Mouse (Mus musculus) midbrain, embryonic 13.5 days (tissue): ENCODE measurements around the gene Efhd1. TPM values are rescaled to one million over a fixed set of nuclear protein-coding genes. Genes with fewer than 3 reads are reported as not detected.

Source experiments
- ATAC-seq: fragments of 200-750 bp; cut with Nextera tagmentation; 2 replicates; pipeline ENCODE4 v1.8.0; 2017; ENCODE audit warnings: mild to moderate bottlenecking, moderate TSS enrichment, moderate library complexity
- H3K27ac ChIP-seq: fragments of 300-500 bp; sonication (generic); 2 replicates; pipeline ENCODE4 v1.5.1; 2015; ENCODE audit warnings: inconsistent platforms, mild to moderate bottlenecking, moderate library complexity
- H3K27me3 ChIP-seq: fragments of 300-500 bp; sonication (generic); 2 replicates; pipeline ENCODE4 v1.6.1; 2015; ENCODE audit warnings: mild to moderate bottlenecking, inconsistent platforms
- H3K36me3 ChIP-seq: fragments of 300-500 bp; sonication (generic); 2 replicates; pipeline ENCODE4 v1.6.1; 2015; ENCODE audit warnings: mild to moderate bottlenecking, inconsistent platforms
- H3K4me1 ChIP-seq: fragments of 300-500 bp; sonication (generic); replicated peaks from 2 replicates; pipeline ENCODE4 v1.6.1; 2015; ENCODE audit warnings: inconsistent platforms
- H3K4me2 ChIP-seq: fragments of 300-500 bp; sonication (generic); replicated peaks from 2 replicates; pipeline ENCODE4 v1.6.1; 2015; ENCODE audit warnings: moderate library complexity, mild to moderate bottlenecking, inconsistent platforms
- H3K4me3 ChIP-seq: fragments of 300-500 bp; sonication (generic); replicated peaks from 2 replicates; pipeline ENCODE4 v1.5.1; 2015; ENCODE audit warnings: mild to moderate bottlenecking, inconsistent platforms
- H3K9ac ChIP-seq: fragments of 300-500 bp; sonication (generic); replicated peaks from 2 replicates; pipeline ENCODE4 v1.6.1; 2015; ENCODE audit warnings: mild to moderate bottlenecking, inconsistent platforms
- H3K9me3 ChIP-seq: fragments of 300-500 bp; sonication (generic); 2 replicates; pipeline ENCODE4 v1.6.1; 2016; ENCODE audit warnings: mild to moderate bottlenecking, inconsistent platforms
- WGBS: fragments of 180-500 bp; shearing (Covaris S2); methylation state at CpG from one replicate; pipeline ENCODE4 v1.1.7; 2015; 5-methylcytosine and 5-hydroxymethylcytosine counted together
- polyA plus RNA-seq: library from polyadenylated mRNA; unstranded; fragments of >200 nt; fragmentation: Nextera tagmentation; extraction: Ambion mirVana; gene quantifications from 2 replicates; pipeline ENCODE4 v1.2.1, GENCODE M21; 2015

Gene Efhd1
- polyA plus RNA-seq, 1 experiment from 2014 or later: 0.51 TPM

DNA sequence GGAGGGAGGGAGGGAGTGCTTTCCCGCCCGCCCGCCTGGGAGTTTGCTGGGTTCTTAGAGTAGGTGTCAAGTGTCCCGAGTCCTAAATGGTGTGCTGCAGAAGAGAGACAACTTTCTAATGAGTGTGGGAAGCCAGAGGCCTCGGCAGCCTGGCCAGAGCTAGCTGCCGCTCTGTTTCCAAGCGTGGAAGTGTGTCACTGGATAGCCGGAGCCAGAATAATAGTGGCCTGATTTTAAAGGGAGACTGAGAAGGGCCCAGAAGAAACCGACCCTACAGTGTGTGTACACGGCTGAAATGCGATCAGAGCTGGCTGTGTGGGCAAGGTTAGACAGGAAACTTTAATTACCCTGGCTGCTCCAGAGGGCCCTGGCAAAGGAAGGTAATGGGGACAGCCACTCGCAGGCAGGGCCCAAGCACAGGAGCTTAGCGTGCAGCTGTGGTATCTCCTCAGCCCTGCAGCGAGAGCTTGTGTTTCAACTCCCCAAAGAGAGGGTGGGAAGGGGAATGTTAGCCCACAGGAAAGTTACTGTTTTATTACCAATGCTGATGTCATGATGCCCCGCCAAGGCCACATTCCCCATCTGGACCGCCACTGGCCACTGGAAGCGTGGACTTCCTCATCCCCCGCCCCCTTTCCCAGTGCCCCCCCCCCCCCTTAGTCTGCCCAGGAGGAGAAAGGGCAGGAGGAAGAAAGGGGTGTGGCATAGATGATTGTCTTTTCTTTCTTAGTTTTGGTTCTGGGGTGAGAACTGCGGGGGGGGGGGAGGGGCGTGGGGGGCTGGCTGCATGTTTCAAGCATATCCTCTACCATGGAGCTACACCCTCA lies 6.7 kb downstream of the Efhd1 start:
- Histone ChIP-seq H3K4me1 (peaks cover 16% of the 10 kb centered on the region), H3K27me3 (peaks cover 33% of the 10 kb centered on the region), H3K9ac (no peak overlapping the region), H3K36me3 (no peaks in the 10 kb centered on the region), H3K27ac (no peak overlapping the region), H3K4me2 (no peak overlapping the region; the same call in 1 of the 2 replicates), H3K4me3 (no peak overlapping the region), H3K9me3 (no peaks in the 10 kb centered on the region)
- peak; percentile 46 for ATAC-seq
- WGBS: 7% methylated on average over 19 of the region's 20 CpGs

DNA sequence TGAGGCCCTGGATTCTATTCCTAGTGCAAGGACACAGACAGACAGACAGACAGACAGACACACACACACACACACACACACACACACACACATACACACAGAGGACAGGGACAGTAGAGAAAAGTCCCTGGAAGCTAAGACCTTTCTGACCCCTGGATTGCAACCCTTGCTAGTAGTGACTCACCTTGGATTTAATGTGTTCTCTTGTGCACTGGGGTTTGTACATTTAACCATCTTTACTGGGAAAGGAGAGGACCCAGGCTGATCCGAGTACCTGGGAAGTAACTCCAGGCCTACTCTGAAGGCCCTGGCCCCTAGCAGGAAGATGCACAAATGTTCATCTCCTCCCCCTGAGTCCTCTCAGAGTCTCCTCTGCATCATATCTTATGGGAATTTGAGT lies 7.4 kb downstream of the Efhd1 start:
- Histone ChIP-seq H3K27ac (no peak overlapping the region), H3K27me3 (peaks cover 26% of the 10 kb centered on the region), H3K4me2 (no peak overlapping the region), H3K9ac (no peak overlapping the region), H3K4me3 (no peak overlapping the region), H3K4me1 (peaks cover 16% of the 10 kb centered on the region), H3K36me3 (no peaks in the 10 kb centered on the region), H3K9me3 (no peaks in the 10 kb centered on the region)
- no peak for ATAC-seq
- 89% methylated on average over 1 of the region's 1 CpGs for WGBS

DNA sequence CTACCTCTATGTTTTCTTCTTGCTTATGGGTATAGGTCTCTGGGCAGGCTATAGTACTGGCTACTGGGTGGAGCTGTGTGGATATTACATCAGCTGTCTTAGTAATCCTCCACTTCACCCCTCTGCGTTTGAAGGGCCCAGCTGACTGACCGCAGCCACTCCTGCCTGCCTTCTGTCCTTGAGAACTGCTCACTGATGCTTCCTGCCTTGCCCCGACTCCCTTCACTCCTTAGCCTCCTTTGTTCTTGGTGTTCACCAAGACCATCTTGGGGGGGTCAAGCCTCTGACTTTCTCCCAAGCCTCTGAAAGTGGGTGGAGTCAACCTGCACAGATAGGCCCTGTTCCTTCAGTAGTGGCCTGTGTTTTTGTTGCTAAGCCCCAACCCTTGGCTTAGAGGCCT lies 8.3 kb downstream of the Efhd1 start:
- H3K27me3 ChIP-seq: peaks cover 20% of the 10 kb centered on the region
- H3K36me3 ChIP-seq: no peaks in the 10 kb centered on the region
- 60% methylated on average over 3 of the region's 3 CpGs for WGBS
- no peak overlapping the region for H3K4me3 ChIP-seq
- H3K9ac ChIP-seq: no peak overlapping the region
- no peaks in the 10 kb centered on the region for H3K9me3 ChIP-seq
- no peak overlapping the region for H3K27ac ChIP-seq
- no peak for ATAC-seq
- H3K4me2 ChIP-seq: no peak overlapping the region
- H3K4me1 ChIP-seq: peaks cover 16% of the 10 kb centered on the region

GRCm38 (mm10) chr1:87273514-87273942 lies 9.4 kb downstream of the Efhd1 start:
- Histone ChIP-seq H3K4me2 (no peak overlapping the region), H3K27ac (no peak overlapping the region), H3K36me3 (no peaks in the 10 kb centered on the region), H3K9ac (no peak overlapping the region), H3K4me3 (no peak overlapping the region), H3K4me1 (peaks cover 16% of the 10 kb centered on the region), H3K9me3 (no peaks in the 10 kb centered on the region), H3K27me3 (peaks cover 10% of the 10 kb centered on the region)
- ATAC-seq: no peak
- 81% methylated on average over 3 of the region's 3 CpGs for WGBS

DNA sequence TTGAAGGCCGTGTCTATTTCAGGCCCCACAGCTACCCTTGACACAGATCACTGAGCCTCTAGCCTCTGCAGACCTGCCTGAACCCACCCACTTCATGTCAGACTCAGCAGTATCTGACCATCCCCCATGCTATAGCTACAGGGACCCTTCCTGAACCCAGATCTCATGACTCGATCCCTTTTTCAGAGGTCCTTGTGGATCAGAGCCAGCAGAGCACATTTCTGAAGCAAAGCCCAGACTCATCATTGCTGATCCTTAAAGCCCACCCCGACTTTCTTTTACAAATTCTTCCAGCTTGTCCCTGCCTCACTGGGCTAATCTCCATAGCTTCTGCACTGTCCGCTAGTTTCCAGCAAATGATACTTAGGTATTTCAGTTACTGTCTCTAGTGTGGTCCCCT lies 10.0 kb downstream of the Efhd1 start:
- H3K27me3 ChIP-seq: peaks cover 5% of the 10 kb centered on the region; the same call in 1 of the 2 replicates
- no peak overlapping the region for H3K27ac ChIP-seq
- no peak overlapping the region for H3K4me3 ChIP-seq
- H3K4me1 ChIP-seq: peaks cover 16% of the 10 kb centered on the region
- H3K36me3 ChIP-seq: no peaks in the 10 kb centered on the region
- no peak for ATAC-seq
- H3K4me2 ChIP-seq: no peak overlapping the region
- H3K9me3 ChIP-seq: no peaks in the 10 kb centered on the region
- H3K9ac ChIP-seq: no peak overlapping the region
- WGBS: 68% methylated on average over 4 of the region's 4 CpGs

- no peaks in the 10 kb centered on the region for H3K9me3 ChIP-seq
- peaks cover 16% of the 10 kb centered on the region for H3K4me1 ChIP-seq
- H3K27ac ChIP-seq: no peak overlapping the region
- ATAC-seq: no peak
- 93% methylated on average over 12 of the region's 12 CpGs for WGBS
- no peak overlapping the region for H3K9ac ChIP-seq
- H3K4me3 ChIP-seq: no peak overlapping the region
- H3K36me3 ChIP-seq: no peaks in the 10 kb centered on the region
- H3K4me2 ChIP-seq: no peak overlapping the region
- peaks cover 2% of the 10 kb centered on the region; the same call in 1 of the 2 replicates for H3K27me3 ChIP-seq
Measured at GRCm38 (mm10) chr1:87275151-87275550, 11.0 kb downstream of the Efhd1 start.

- peaks cover 7% of the 10 kb centered on the region for H3K4me1 ChIP-seq
- no peak overlapping the region for H3K4me2 ChIP-seq
- no peaks in the 10 kb centered on the region for H3K36me3 ChIP-seq
- H3K27me3 ChIP-seq: no peaks in the 10 kb centered on the region
- 62% methylated on average over 2 of the region's 2 CpGs for WGBS
- no peak overlapping the region for H3K4me3 ChIP-seq
- no peak for ATAC-seq
- no peak overlapping the region for H3K9ac ChIP-seq
- H3K27ac ChIP-seq: no peak overlapping the region
- no peaks in the 10 kb centered on the region for H3K9me3 ChIP-seq
Measured at GRCm38 (mm10) chr1:87276056-87276455, 11.9 kb downstream of the Efhd1 start.

GRCm38 (mm10) chr1:87280281-87280680 lies 16.1 kb downstream of the Efhd1 start:
- H3K4me1 ChIP-seq: 0 out of 2 replicates have a peak, but pooled peaks cover 4% of the 10 kb centered on the region
- no peak overlapping the region for H3K27ac ChIP-seq
- H3K36me3 ChIP-seq: no peaks in the 10 kb centered on the region
- no peaks in the 10 kb centered on the region for H3K9me3 ChIP-seq
- no peak for ATAC-seq
- H3K9ac ChIP-seq: no peak overlapping the region
- H3K4me3 ChIP-seq: no peak overlapping the region
- H3K27me3 ChIP-seq: no peaks in the 10 kb centered on the region
- H3K4me2 ChIP-seq: no peak overlapping the region
- WGBS: 79% methylated on average over 5 of the region's 5 CpGs

DNA sequence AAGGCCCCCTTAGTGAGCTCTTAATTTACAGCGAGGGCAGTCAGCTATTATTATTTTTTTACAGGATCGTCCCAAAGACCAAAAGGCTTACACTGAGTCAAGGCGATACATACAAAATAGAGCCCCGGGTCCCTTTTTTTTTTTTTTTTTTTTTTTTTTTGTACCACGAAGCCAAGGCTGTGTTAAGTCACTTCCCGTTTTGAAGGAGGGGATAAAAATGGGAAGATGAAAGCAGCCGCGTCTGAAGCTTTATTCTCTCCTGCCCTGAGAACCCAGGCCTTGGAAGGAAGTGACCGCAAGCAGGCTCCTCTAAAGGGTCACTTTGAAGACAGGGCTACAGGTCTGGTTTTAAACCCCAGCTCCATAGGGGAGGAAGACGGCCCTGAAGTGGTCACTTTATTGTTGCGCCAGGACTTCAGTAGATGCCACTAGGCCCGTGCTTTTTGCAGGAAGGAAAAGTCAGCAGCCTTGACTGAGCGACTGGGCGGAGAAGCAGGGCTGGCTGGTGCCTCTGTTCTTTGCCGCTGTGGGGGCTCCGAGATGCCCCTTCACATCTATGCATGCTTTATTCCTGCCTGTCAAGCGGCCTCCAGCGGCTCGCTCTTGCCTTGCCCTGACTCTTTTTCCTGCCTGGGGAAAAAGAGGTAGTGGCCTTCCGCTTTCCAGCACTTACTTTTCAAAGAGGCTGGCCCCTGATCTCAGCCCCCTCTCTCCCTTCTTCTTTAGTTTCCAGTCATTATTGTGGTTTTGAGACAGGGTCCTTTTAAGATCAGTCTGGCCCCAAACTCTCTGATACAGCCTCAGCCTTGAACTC lies 17.6 kb downstream of the Efhd1 start:
- Histone ChIP-seq H3K27me3 (no peaks in the 10 kb centered on the region), H3K9ac (no peak overlapping the region), H3K9me3 (no peaks in the 10 kb centered on the region), H3K4me3 (no peak overlapping the region), H3K4me2 (peak overlapping the region; percentile 24; the same call in 1 of the 2 replicates), H3K27ac (no peak overlapping the region), H3K4me1 (0 out of 2 replicates have a peak, but pooled peaks cover 4% of the 10 kb centered on the region), H3K36me3 (no peaks in the 10 kb centered on the region)
- WGBS: 19% methylated on average over 20 of the region's 20 CpGs
- 0 out of 2 replicates have a peak, but pooled peaks have one; percentile 17 for ATAC-seq

- H3K36me3 ChIP-seq: no peaks in the 10 kb centered on the region
- H3K27ac ChIP-seq: no peak overlapping the region
- no peak overlapping the region for H3K4me2 ChIP-seq
- no peak overlapping the region for H3K9ac ChIP-seq
- no peaks in the 10 kb centered on the region for H3K9me3 ChIP-seq
- H3K4me3 ChIP-seq: no peak overlapping the region
- H3K4me1 ChIP-seq: 0 out of 2 replicates have a peak, but pooled peaks cover 4% of the 10 kb centered on the region
- ATAC-seq: no peak
- 66% methylated on average over 6 of the region's 6 CpGs for WGBS
- no peaks in the 10 kb centered on the region for H3K27me3 ChIP-seq
Measured at GRCm38 (mm10) chr1:87282413-87282788, 18.2 kb downstream of the Efhd1 start.

GRCm38 (mm10) chr1:87283410-87283960 lies 19.3 kb downstream of the Efhd1 start:
- H3K9ac ChIP-seq: no peak overlapping the region
- 85% methylated on average over 10 of the region's 10 CpGs for WGBS
- H3K9me3 ChIP-seq: no peaks in the 10 kb centered on the region
- no peak for ATAC-seq
- H3K36me3 ChIP-seq: no peaks in the 10 kb centered on the region
- H3K4me2 ChIP-seq: no peak overlapping the region
- no peak overlapping the region for H3K4me3 ChIP-seq
- H3K27me3 ChIP-seq: no peaks in the 10 kb centered on the region
- H3K4me1 ChIP-seq: 0 out of 2 replicates have a peak, but pooled peaks cover 4% of the 10 kb centered on the region
- H3K27ac ChIP-seq: no peak overlapping the region

- WGBS: 60% methylated on average over 2 of the region's 2 CpGs
- no peak overlapping the region for H3K4me2 ChIP-seq
- no peak overlapping the region for H3K4me3 ChIP-seq
- no peaks in the 10 kb centered on the region for H3K9me3 ChIP-seq
- H3K4me1 ChIP-seq: 0 out of 2 replicates have a peak, but pooled peaks cover under 1% of the 10 kb centered on the region
- ATAC-seq: no peak
- no peaks in the 10 kb centered on the region for H3K36me3 ChIP-seq
- H3K9ac ChIP-seq: no peak overlapping the region
- no peak overlapping the region for H3K27ac ChIP-seq
- H3K27me3 ChIP-seq: no peaks in the 10 kb centered on the region
Measured at GRCm38 (mm10) chr1:87287105-87287504, 22.9 kb downstream of the Efhd1 start.
